Mouse (Mus musculus): ENCODE results near the gene Acvr1b.

The Acvr1b gene

GRCm38 (mm10) chr15:101248029-101248710, 74.3 kb downstream of the Acvr1b start:
- in situ Hi-C loops (cut with MseI, MboI): no loop called here

- in situ Hi-C loops (cut with MseI, MboI): no loop called here
These were observed 76.4 kb downstream of the Acvr1b start for GRCm38 (mm10) chr15:101250220-101250800.

DNA sequence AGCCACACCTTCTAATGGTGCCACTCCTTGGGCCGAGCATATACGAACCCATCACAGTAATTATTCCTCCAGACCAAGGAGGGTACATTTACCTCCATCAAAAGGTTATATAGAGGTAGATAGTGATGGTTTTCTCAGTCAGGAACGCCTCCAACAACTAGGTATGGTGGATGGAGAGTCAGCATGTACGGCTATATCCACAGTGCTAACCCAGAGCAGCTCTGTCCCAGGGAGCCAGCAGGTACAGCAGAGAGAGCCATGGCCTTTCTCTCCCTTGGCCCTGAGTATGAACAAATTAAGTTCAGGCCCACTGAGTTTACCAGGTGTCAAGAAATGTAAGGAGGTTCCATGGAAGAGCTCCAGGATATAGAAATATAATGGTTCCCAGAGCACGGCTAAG, 78.1 kb downstream of the Acvr1b start:
- in situ Hi-C loops (cut with MseI, MboI): no loop called here

DNA sequence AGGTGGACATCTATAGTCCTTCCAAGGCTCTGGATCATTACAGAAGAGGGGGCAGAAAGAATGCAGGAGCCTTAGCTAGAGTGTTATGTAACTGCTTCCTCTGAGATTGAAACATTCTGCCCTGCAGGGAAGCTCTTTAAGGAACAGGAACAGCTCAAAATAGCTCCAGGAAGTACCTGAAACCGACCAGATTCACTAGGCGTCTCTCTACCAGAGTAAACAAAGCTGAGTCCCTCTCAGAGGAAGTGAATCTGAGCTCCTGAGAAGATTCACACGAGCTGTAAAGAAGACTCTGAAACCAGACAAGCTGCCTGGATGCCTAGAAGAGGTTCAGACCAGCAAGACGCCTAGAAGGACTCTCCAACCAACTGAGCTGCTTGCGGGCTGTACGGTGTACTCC, 78.7 kb downstream of the Acvr1b start:
- in situ Hi-C loops (cut with MseI, MboI): no loop called here

- in situ Hi-C loops (cut with MseI, MboI): no loop called here
These were observed 79.7 kb downstream of the Acvr1b start for GRCm38 (mm10) chr15:101253563-101253885.

DNA sequence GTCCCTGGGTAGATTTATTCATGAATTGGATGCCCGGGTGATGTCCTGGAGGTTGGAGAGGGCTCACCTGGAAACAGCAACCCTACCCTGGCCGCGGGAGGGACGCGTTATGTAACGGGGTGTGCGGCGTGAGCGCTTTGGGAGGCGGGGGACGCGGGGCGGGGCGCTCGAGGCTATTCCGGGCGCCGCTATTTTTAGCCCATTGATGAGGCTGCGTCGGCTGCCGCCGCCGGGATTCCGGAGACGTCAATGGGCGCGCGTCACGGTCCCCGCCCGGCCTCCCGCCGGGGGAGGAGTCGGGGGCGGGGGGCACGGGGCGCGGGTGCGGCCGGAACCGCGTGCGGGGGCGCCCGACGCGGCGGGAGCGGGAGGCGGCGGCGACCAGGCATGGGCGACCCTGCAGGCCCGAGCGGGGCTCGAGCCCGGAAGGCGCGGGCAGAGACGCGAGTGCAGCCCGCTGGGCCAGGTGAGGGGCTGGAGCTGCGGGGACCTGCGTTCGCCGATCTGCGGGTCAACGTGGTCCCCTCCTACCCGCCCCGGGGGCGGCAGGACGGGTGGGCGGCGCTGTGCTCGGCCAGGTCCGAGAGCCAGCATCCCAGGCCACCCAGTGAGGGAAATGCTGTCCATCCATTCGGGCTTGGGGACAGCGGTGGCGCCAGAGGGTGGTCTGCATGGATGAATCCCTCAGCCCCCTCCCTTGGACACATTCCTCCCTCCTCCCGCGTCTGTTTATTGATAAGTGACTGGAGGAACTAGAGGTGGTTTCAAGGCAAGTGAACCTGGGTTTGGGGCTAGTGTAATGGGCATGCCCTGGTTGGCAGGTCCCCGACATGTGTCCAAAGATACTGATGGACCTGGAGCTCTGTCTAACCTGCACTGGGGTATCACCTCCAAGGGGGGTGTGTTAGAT, 80.3 kb downstream of the Acvr1b start, which contains the start of gene Nr4a1:
Gene Nr4a1, plus strand, starts transcription at position 384 of the 910 bp plus-strand sequence.
- in situ Hi-C loops (cut with MseI, MboI): no loop called here

- in situ Hi-C loops (cut with MseI, MboI): no loop called here
These were observed 82.1 kb downstream of the Acvr1b start for GRCm38 (mm10) chr15:101255842-101256462.

GRCm38 (mm10) chr15:101256463-101257206, 82.8 kb downstream of the Acvr1b start:
- in situ Hi-C loops (cut with MseI, MboI): no loop called here

- in situ Hi-C loops (cut with MseI, MboI): no loop called here
These were observed 84.6 kb downstream of the Acvr1b start for GRCm38 (mm10) chr15:101258420-101258819.

DNA sequence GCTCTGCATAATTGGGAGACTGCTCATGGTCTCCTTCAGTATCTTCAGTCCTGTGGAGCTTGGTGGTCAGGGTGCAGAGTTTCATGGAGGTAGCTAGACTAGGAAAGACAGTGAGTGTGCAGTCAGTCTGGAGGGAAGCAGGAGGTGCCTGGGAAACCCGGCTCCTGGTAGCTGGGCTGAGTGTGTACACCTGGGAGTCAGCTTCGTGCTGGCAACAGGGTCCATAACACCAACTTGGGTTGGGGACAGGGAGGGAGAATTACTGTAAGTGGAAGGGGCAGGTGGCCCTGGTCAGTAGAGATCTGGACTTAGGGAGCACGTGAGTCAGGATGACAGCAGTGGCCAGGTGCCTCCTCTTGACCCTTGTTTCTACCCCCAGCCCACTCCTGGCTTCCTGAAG, 86.1 kb downstream of the Acvr1b start:
- in situ Hi-C loops (cut with MseI, MboI): no loop called here

DNA sequence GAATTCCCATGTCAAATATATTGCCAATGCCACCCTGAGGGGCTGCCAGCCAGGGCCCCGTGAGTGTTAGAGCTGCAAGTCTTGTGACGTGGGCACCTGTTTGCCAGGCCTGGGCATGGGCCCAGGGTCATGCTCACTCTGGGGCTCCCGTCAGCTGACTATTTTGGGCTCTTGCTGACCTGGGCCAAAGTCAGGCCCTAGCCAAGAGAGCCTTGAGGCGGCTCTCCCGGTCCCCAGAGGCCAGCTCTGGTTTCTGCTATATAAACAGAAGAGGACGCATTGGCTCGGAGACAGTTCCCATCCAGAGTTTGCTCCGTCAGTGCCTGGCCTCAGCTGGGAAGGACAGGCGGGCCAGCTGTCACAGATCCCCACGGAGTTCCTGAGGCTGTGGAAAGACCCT, 86.5 kb downstream of the Acvr1b start:
- in situ Hi-C loops (cut with MseI, MboI): no loop called here

- in situ Hi-C loops (cut with MseI, MboI): no loop called here
These were observed 87.2 kb downstream of the Acvr1b start for GRCm38 (mm10) chr15:101260874-101261622.

GRCm38 (mm10) chr15:101262502-101262901, 88.6 kb downstream of the Acvr1b start:
- in situ Hi-C loops (cut with MseI, MboI): no loop called here
